Mouse (Mus musculus): ENCODE results near the gene Ak2. TPM values are rescaled to one million over a fixed set of nuclear protein-coding genes. Genes with fewer than 3 reads are reported as not detected.

Ak2 gene
- total RNA-seq (2021), result 10 to 100 TPM; 24.3 to 27.2 TPM
- long read RNA-seq, experiment 1, transcript Ak2-202 (7 exons, 1,781 nt), result major isoform, 13 of 27 reads
- long read RNA-seq, experiment 1, transcript Ak2-201 (6 exons, 986 nt), result minor isoform, 11 of 27 reads
- long read RNA-seq, experiment 1, partial matches to known transcripts, result 0 of 27 reads
- long read RNA-seq, experiment 1, other reads (novel, unspliced or antisense), result 3 of 27 reads
- long read RNA-seq, experiment 2, transcript Ak2-202 (7 exons, 1,781 nt), result major isoform, 10 of 22 reads
- long read RNA-seq, experiment 2, transcript Ak2-201 (6 exons, 986 nt), result minor isoform, 9 of 22 reads
- long read RNA-seq, experiment 2, partial matches to known transcripts, result 1 of 22 reads
- long read RNA-seq, experiment 2, other reads (novel, unspliced or antisense), result 2 of 22 reads

GRCm38 (mm10) chr4:128991500-128992008 lies at the start of gene Ak2:
Ak2 (plus strand) TSS chr4:128991958.
- no peak for DNase-seq (ENCODE audit: low spot score in 2 of 2)

DNA sequence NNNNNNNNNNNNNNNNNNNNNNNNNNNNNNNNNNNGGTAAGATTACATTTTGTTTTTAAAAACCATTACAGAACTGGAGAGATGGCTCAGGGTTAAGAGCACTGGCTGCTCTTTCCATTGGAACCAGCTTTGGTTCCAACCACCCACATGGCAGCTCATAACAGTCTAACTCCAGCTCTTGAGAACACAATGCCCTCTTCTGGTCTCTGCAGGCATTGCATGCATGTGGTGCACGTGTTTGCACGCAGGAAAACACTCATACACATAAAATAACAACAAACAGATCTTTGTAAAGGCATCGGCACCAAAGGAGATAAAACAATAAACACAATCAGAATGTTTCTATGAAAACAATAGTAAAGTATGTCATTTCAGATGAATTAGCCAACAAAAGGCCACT lies 49.4 kb upstream of the Ak2 start:
- no peak for DNase-seq (ENCODE audit: low spot score in 2 of 2)

GRCm38 (mm10) chr4:128946736-128947135 lies 45.0 kb upstream of the Ak2 start:
- DNase-seq (ENCODE audit: low spot score in 2 of 2), result no peak

- no peak for DNase-seq (ENCODE audit: low spot score in 2 of 2)
Measured at GRCm38 (mm10) chr4:128947326-128947933, 44.3 kb upstream of the Ak2 start.

DNA sequence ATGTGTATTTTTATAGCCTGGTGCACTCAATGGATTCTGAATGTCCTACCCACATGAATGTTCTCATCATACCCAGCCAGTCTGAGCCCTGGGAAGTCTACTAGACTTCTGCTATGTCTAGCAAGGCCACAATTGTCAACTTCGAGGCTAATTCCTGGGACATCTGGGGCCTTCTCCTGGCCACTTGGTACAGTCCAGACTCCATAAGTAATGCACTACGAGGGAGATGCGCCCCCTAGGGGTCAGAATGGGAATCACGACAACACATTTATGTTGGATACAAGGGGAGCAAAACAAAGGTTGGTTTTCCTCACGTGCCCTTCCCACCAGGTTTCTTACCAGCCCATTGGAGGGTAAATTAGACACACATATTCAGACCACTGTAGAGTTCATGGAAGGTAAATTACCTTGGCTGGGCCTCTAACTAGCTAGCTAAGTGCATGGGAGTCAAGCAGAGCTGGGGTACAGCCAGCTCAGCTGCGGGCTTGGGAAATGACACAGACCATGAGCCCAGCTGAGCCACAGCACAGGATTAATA lies 43.6 kb upstream of the Ak2 start:
- peak in 1 of 2 experiments; percentile 47 for DNase-seq (ENCODE audit: low spot score in 2 of 2)

- DNase-seq (ENCODE audit: low spot score in 2 of 2), result peak; percentile 28 to 30
Measured at GRCm38 (mm10) chr4:128949470-128950005, 42.2 kb upstream of the Ak2 start.

- no peak for DNase-seq (ENCODE audit: low spot score in 2 of 2)
Measured at GRCm38 (mm10) chr4:128950461-128950860, 41.3 kb upstream of the Ak2 start.

GRCm38 (mm10) chr4:128953851-128954250 lies 37.9 kb upstream of the Ak2 start:
- no peak for DNase-seq (ENCODE audit: low spot score in 2 of 2)

GRCm38 (mm10) chr4:128957155-128957911 lies 34.4 kb upstream of the Ak2 start:
- peak in 1 of 2 experiments; percentile 28 for DNase-seq (ENCODE audit: low spot score in 2 of 2)

DNA sequence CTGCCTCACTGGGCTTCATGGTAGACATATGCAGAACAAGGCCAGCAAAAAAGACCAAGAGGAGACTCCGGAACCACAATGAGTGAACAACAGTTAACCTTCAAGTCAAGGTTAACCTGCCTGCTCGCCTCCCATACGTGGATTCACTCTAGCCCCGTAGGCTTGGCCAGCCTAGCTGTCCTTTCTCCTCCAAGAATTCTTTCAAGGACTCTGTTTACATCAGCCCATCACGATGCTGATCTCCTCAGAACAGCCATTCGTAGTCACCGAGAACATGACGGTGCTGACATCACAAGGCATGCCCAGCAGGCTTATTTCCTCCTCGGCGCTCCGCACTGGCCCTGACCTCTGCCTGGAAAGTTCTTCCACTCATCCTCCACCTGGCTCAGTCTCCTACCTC lies 33.6 kb upstream of the Ak2 start:
- DNase-seq (ENCODE audit: low spot score in 2 of 2), result no peak

- DNase-seq (ENCODE audit: low spot score in 2 of 2), result no peak
Measured at GRCm38 (mm10) chr4:128958849-128959248, 32.9 kb upstream of the Ak2 start.

DNA sequence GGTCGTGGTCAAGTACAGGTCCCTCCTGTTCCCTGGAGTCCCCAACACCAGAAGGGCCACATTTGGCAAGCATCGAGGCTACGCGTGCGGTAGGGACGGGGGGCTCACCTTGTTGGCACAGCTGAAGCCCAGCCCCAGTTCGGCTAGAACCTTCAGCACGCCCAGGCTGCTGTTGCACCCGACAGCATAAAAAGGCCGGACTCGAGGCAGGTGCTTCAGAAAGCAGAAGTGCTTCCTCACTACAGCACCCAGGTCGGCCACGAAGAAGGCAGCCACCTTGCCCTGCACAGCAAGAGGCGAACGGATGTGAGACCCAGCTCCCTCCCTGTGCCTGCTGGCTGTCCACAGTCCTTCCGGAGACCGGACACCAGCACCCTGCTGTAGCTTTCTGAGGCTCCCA lies 32.1 kb upstream of the Ak2 start:
- DNase-seq (ENCODE audit: low spot score in 2 of 2), result no peak

DNA sequence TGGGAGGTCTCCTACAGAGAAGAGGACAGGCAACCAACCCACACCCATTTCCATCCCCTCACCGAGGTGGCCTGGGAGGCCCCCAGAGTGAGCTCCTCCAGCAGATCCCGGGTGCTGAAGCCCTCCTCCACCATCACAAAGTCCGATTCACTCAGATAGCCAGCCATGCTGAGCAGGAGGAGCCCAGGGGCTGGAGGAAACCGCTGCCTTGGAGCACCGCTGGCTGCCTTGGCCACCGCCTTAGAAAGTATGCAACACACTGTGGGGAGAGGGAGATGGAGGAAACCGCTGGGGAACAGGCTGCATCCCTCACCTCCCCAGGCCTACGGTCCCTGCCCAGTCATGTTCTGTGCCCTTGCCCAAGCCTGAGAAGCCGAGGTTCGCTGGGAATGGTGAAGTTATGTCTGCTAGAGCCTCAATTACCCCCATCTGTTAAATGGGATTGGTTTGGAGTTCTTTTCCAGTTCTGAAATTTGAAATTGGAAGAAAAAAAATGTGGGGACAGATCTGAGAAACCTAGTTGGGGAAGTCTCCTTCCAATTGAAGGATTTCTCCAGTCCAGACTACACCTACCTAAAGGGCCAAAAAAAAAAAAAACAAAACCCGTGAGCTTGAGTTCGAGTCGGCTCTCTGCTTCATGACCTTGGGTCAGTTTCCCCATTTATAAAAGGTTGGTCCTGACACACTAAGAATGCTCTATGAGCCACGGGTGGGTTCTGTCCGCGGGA lies 30.3 kb upstream of the Ak2 start:
- DNase-seq (ENCODE audit: low spot score in 2 of 2), result no peak

DNA sequence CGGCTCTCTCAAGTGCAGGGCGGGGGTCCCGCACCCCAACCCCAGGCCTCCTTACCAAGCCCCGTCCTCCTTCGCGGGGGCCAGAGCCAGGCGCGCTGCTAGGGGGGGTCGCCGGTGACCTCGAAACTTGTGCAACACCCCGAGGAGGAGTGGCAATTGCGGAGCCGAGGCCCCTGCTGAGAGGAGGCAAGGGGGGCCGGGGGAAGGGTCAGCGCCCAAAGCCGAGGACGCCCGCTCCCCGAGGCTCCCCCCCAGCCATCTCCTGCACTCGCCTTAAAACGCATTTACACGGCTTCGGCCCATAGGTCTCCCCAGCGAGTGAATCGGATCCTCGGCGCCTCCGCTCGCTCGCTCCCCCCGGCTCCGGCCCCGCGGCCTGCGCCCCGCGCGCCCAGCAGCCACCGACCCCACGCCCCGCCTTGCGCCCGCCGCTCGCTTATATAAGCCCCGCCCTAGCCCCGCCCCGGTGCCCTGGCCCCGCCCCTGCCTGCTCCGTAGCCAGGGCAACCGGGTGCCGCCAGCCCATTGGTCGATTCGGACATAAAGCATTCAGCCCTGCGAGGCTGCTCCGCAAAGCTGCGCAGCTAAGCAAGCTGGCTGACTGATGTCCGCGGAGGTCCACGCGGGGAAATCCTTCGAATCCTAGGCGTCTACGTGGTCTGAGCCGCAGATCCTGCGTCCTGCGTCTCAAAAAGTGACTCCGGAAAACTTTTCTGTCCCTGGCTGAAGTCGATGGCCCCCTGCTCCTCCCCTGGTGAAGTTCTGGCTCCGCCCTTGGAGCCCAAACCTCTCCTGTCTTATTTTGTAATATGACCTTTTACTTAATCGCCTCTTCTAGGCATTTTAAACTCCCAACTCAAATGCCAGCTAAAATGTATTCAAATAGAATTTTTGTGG lies 29.5 kb upstream of the Ak2 start, which contains the start of gene Azin2:
Azin2 (minus strand) TSS at position 414 of the 897 bp plus-strand sequence.
- peak; percentile 89 to 92 for DNase-seq (ENCODE audit: low spot score in 2 of 2)

- DNase-seq (ENCODE audit: low spot score in 2 of 2), result no peak
Measured at GRCm38 (mm10) chr4:128962926-128963290, 28.9 kb upstream of the Ak2 start.

DNA sequence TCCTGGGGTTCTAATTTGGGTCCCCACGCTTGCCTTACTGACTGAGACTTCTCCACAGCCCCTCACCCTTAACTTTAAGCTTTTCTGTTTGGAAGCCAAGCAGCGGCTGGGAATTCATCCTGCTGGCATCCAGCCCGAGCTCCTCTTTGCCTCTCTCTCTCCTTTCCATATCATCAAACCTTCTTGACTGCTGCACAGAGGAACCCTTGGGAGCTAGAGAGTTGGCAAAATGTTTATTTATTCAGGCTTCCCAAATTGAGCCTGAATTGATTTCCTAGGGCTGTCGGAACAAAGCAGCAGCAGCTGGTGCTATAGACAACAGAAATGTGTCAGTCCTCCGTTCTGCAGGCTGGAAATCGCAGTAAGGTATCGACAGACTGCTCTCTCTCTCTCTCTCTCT lies 25.0 kb upstream of the Ak2 start:
- no peak for DNase-seq (ENCODE audit: low spot score in 2 of 2)

- no peak for DNase-seq (ENCODE audit: low spot score in 2 of 2)
Measured at GRCm38 (mm10) chr4:128969081-128969480, 22.7 kb upstream of the Ak2 start.

- no peak for DNase-seq (ENCODE audit: low spot score in 2 of 2)
Measured at GRCm38 (mm10) chr4:128969607-128970416, 21.9 kb upstream of the Ak2 start.

DNA sequence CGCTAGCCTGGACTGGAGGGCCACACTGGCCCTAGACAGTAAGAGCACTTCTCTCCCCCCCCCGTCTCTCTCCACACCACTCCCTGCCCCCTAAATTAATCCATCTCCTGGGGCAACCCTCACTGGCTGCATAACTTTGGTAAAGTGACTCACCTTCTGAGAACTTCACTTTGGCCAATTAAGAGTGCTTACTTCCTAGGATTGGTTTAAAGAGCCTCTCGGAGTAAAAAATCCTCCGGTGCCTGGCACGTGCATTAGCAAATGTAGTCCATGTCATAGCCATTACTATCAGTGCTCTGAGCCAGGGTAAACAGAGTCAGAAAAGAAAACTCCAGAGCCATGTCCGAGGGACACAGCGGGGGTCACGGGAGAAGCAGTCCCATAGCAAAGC lies 21.3 kb upstream of the Ak2 start:
- no peak for DNase-seq (ENCODE audit: low spot score in 2 of 2)

Data from left cerebral cortex, adult 18-20 months (tissue).